Mouse (Mus musculus): ENCODE measurements around the gene BC049715. TPM values are rescaled to one million over a fixed set of nuclear protein-coding genes. Genes with fewer than 3 reads are reported as not detected.

Gene BC049715
- polyA plus RNA-seq, 1 experiment from 2014 or later: 2.3 TPM

DNA sequence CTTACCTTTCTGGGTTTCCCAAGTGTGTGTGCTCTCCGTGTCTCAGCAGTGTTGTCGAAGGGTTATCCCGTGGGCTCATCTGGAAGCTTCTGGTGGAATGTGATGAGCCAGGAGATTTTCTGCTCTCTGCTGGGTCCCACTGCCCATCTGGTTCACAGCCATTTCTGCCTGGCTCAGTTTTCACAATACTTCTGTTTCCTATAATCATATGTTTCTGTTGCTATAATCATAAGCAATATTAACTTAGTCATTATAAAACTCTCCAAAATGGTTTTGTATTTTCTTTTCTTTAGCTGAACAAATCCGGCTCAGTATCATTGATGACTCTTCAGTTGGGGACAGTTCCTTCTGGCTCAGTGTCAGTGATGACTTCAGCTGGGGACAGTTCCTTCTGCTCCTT is 7.9 kb downstream of the BC049715 start, which contains the start of gene Smco3:
Smco3 (minus strand) TSS at position 101 of the 400 bp plus-strand sequence.
- Histone ChIP-seq H3K9me3 (no peaks in the 10 kb centered on the region), H3K27me3 (peaks cover 13% of the 10 kb centered on the region; the same call in 1 of the 2 replicates), H3K36me3 (no peaks in the 10 kb centered on the region), H3K27ac (replicated peaks) (no peak within 1 kb of the TSS), H3K4me1 (no peaks in the 10 kb centered on the region), H3K9ac (replicated peaks) (no peak within 1 kb of the TSS), H3K4me2 (replicated peaks) (no peak within 1 kb of the TSS), H3K4me3 (no peak within 1 kb of the TSS)
- no peak for ATAC-seq (ENCODE audit: low FRiP score, low read depth)
- WGBS: 59% methylated on average over 4 of the region's 4 CpGs

DNA sequence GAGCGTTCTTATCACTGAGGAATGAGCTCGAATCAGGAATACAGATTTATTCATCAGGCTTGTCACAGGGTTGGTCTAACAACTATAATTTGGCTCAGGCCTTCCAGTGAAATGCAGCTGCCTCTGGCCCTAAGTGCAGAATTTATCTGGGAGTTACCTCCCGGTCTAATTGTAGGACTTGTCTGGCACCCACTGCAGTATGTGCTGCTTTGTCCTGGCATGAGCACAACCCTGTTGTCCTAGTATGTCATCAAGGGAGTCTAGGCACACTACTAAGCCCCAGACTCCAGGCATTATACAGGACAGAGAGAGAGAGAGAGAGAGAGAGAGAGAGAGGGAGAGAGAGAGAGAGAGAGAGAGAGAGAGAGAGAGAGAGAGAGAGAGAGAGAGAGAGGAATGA is 9.9 kb downstream of the BC049715 start:
- no peak overlapping the region for H3K9ac ChIP-seq (replicated peaks)

DNA sequence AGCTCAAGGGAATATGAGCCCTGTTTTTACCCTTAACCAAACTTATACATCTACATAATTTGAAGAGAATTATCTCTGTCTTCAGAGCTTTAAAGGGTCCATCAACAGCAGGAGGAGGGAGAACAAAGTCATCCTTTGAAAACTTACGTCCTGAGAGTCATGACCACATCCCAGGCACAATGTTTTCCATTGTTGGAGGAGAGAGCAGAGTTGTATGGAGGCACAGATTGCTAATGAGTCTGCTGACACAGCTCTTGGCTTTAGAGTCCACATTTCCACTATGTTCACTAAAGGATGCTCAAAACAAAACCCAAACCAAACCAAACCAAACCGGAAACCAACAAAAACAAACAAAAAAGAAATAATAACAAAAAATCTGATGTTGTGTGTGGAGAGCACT is 17.5 kb downstream of the BC049715 start:
- Histone ChIP-seq H3K27ac (replicated peaks) (no peak overlapping the region), H3K4me3 (no peak overlapping the region), H3K27me3 (no peaks in the 10 kb centered on the region), H3K4me2 (replicated peaks) (no peak overlapping the region), H3K9me3 (no peaks in the 10 kb centered on the region), H3K36me3 (no peaks in the 10 kb centered on the region), H3K9ac (replicated peaks) (no peak overlapping the region), H3K4me1 (no peaks in the 10 kb centered on the region)
- no peak for ATAC-seq (ENCODE audit: low FRiP score, low read depth)
- WGBS: 68% methylated on average over 2 of the region's 2 CpGs

More for the DNA sequence above, 9.9 kb downstream of the BC049715 start:
- Histone ChIP-seq H3K36me3 (no peaks in the 10 kb centered on the region), H3K4me1 (no peaks in the 10 kb centered on the region), H3K4me2 (replicated peaks) (no peak overlapping the region), H3K4me3 (no peak overlapping the region), H3K27ac (replicated peaks) (no peak overlapping the region), H3K9me3 (no peaks in the 10 kb centered on the region), H3K27me3 (peaks cover 4% of the 10 kb centered on the region; the same call in 1 of the 2 replicates)
- 86% methylated on average over 3 of the region's 3 CpGs for WGBS
- ATAC-seq (ENCODE audit: low FRiP score, low read depth): no peak

DNA sequence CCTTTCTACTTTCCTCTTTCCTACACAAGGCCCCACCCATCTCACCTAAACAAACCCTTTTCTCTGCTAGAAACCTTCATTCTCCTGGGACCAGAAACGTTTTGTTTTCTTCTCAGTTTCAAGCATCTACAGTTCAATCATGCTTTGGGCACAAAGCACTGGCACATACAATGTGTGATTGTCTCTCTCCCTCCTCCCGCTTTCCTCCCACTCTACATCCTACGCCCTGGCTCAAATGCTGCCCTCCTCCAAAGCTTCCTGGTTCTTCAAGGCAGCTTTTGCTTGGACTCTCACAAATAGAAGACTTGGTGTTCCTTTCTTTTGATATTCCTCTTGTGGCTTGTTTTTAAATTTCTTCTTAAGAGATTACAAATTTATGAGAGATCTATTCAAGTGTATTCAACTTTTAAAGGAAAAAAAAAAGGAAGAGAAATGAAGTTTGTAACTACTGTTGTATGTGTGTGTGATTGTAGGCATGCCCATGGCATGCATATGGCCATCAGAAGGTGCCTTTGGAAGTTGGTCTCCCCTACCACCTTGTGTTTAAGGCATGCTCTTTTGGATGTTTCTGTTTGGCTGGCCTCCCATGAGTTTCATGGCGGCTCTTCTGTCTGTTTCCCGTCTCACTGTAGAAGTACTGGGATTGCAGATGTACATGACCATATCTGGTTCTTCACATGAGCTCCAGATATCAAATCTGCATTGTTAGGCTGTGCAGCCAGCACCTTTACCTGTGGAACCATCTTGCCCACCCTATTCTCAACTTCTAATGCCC is 18.5 kb downstream of the BC049715 start:
- Histone ChIP-seq H3K4me3 (no peak overlapping the region), H3K27me3 (no peaks in the 10 kb centered on the region), H3K4me1 (no peaks in the 10 kb centered on the region), H3K9ac (replicated peaks) (no peak overlapping the region), H3K4me2 (replicated peaks) (no peak overlapping the region), H3K9me3 (no peaks in the 10 kb centered on the region), H3K27ac (replicated peaks) (no peak overlapping the region), H3K36me3 (no peaks in the 10 kb centered on the region)
- no peak for ATAC-seq (ENCODE audit: low FRiP score, low read depth)
- 70% methylated on average over 5 of the region's 5 CpGs for WGBS

DNA sequence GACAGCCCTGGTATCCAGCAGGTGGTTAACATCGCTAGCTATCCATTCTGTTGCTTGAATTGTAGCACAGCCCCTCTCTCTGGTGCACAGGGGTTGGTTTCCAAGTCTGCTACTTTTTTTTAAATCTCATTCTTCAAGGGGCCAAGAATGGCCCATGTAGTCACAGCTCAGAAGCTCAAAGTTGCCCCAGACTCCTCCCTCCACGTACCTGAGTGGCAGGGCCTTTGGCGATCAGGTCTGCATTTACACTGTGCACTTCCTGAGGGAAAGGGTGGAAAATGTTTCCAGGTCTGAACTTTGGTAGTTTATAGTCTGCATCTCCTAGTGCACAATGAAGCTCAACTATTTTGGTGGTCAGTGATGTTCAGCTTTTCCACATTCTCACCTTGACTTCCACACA is 19.8 kb downstream of the BC049715 start:
- H3K27ac ChIP-seq (replicated peaks): no peak overlapping the region
- H3K4me3 ChIP-seq: no peak overlapping the region
- no peak overlapping the region for H3K4me2 ChIP-seq (replicated peaks)
- H3K27me3 ChIP-seq: no peaks in the 10 kb centered on the region
- H3K9me3 ChIP-seq: no peaks in the 10 kb centered on the region
- no peaks in the 10 kb centered on the region for H3K4me1 ChIP-seq
- no peak for ATAC-seq (ENCODE audit: low FRiP score, low read depth)
- WGBS: 96% methylated on average over 3 of the region's 3 CpGs
- no peak overlapping the region for H3K9ac ChIP-seq (replicated peaks)
- H3K36me3 ChIP-seq: no peaks in the 10 kb centered on the region

DNA sequence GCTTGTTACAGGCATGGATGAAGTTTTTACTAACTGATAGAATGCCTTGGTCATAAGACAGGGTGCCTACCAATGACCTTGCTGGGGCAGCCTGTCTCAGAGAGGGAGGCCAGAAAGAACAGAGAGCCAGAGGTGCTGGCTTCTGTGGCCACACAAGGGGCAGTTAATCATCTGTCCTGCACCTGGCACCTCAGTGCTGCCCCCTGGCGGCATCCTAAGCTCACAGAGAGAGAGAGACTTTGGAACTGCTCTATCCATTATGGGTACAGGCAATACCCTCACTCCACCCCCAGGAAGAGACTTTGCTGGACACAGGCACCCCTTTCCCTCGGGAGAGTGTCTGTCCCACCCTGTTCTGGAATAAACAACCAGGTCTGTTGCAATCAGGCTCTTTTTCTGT is 20.4 kb downstream of the BC049715 start:
- H3K9me3 ChIP-seq: no peaks in the 10 kb centered on the region
- WGBS: 28% methylated on average over 2 of the region's 2 CpGs
- ATAC-seq (ENCODE audit: low FRiP score, low read depth): no peak

DNA sequence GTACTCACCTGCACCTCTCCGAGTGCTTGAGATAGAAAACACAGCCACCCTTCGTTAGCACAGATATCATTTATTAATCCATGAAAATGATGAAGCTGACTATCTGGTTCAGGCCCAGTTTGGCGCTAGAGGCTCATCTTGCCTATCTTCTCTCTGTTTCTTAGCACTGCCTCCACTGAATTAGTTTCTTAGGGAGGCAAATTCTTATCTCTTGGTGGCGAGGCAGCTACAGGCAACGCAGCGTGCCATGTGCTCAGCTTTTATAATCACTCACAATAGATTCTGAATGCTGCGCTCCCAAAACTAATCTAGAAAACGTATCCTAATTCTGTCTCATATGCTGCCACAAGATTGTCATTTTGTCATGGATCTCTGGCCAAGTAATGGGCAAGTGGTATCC is 21.0 kb downstream of the BC049715 start:
- Histone ChIP-seq H3K9ac (replicated peaks) (no peak overlapping the region), H3K4me2 (replicated peaks) (no peak overlapping the region), H3K27ac (replicated peaks) (no peak overlapping the region), H3K4me3 (no peak overlapping the region), H3K9me3 (no peaks in the 10 kb centered on the region), H3K36me3 (no peaks in the 10 kb centered on the region), H3K4me1 (no peaks in the 10 kb centered on the region; the same call in 1 of the 2 replicates), H3K27me3 (no peaks in the 10 kb centered on the region)
- WGBS: 86% methylated on average over 8 of the region's 8 CpGs
- ATAC-seq (ENCODE audit: low FRiP score, low read depth): no peak

More for the DNA sequence above, 20.4 kb downstream of the BC049715 start:
- H3K27ac ChIP-seq (replicated peaks): no peak overlapping the region
- H3K36me3 ChIP-seq: no peaks in the 10 kb centered on the region
- H3K4me1 ChIP-seq: no peaks in the 10 kb centered on the region; the same call in 1 of the 2 replicates
- no peak overlapping the region for H3K9ac ChIP-seq (replicated peaks)
- H3K27me3 ChIP-seq: no peaks in the 10 kb centered on the region
- H3K4me3 ChIP-seq: no peak overlapping the region
- H3K4me2 ChIP-seq (replicated peaks): no peak overlapping the region

DNA sequence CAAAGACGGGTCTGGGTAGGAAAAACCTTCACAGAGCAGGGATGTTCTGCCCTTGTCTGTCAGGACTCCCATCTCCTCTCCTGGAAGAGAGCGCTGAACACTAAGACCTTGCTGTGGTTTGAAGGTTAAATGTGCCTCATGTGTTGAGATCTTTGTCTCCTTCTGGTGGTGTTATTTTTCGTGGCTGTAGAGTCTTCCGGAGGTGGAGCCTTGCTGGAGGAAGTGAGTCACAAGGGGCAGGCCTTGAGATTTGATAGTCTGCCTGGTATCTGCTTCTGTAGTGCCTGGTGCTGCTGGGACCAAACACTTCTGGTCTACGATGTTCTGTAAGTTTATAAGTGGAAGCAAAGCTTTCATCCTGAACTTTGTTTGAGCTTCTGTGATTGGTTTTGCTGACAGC is 21.5 kb downstream of the BC049715 start:
- Histone ChIP-seq H3K36me3 (no peaks in the 10 kb centered on the region), H3K9me3 (no peaks in the 10 kb centered on the region), H3K4me1 (no peaks in the 10 kb centered on the region; the same call in 1 of the 2 replicates), H3K27ac (replicated peaks) (no peak overlapping the region), H3K4me3 (no peak overlapping the region), H3K9ac (replicated peaks) (no peak overlapping the region), H3K27me3 (no peaks in the 10 kb centered on the region), H3K4me2 (replicated peaks) (no peak overlapping the region)
- no peak for ATAC-seq (ENCODE audit: low FRiP score, low read depth)
- WGBS: 92% methylated on average over 5 of the region's 5 CpGs

DNA sequence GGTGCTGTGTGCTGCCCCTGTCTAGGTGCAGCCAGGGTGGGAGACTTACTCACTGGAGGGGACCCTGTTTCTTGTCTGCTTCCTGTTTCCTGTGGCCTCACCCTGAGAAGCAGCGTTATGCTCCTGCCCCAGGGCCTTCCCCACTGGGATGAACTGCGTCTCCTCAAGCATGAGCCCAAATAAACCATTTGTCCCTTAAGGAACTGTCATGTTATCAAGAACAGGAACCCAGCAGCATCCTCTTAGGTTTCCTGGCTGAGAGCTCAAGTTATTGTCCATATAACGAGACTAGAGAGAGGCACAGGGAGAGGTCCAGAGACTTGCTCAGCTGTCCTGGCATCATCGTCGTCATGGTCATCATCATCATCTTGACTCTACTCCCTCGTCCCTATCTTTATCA is 22.8 kb downstream of the BC049715 start:
- H3K27ac ChIP-seq (replicated peaks): no peak overlapping the region
- 86% methylated on average over 6 of the region's 6 CpGs for WGBS
- no peak for ATAC-seq (ENCODE audit: low FRiP score, low read depth)

DNA sequence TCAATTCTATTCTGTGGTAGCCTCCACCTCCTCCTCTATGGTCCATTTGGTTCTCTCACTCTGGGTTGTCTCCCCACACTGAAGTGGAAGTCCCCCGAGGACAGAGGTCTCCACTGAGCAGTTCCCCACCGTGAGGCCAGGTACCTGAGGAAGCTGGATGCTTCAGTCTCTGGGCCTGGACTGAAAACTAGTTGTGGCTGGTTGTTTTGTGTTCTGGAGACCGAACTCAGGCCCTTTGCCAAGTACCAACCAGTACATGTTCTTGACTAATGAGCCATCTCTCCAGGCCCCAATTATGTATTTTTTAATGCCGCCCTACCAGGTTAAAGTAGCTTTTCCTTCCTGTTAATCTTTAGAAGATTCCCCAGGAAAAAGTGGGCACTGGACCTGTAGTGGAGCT is 24.9 kb downstream of the BC049715 start:
- no peak overlapping the region for H3K4me3 ChIP-seq
- H3K9me3 ChIP-seq: no peaks in the 10 kb centered on the region
- no peak overlapping the region for H3K4me2 ChIP-seq (replicated peaks)
- WGBS: 87% methylated on average over 4 of the region's 4 CpGs
- H3K27ac ChIP-seq (replicated peaks): no peak overlapping the region
- no peak overlapping the region for H3K9ac ChIP-seq (replicated peaks)
- H3K36me3 ChIP-seq: no peaks in the 10 kb centered on the region
- no peak for ATAC-seq (ENCODE audit: low FRiP score, low read depth)
- no peaks in the 10 kb centered on the region; the same call in 1 of the 2 replicates for H3K4me1 ChIP-seq
- H3K27me3 ChIP-seq: no peaks in the 10 kb centered on the region

More for the DNA sequence above, 22.8 kb downstream of the BC049715 start:
- no peak overlapping the region for H3K4me2 ChIP-seq (replicated peaks)
- H3K4me3 ChIP-seq: no peak overlapping the region
- H3K4me1 ChIP-seq: no peaks in the 10 kb centered on the region; the same call in 1 of the 2 replicates
- H3K9me3 ChIP-seq: no peaks in the 10 kb centered on the region
- no peak overlapping the region for H3K9ac ChIP-seq (replicated peaks)
- no peaks in the 10 kb centered on the region for H3K27me3 ChIP-seq
- no peaks in the 10 kb centered on the region for H3K36me3 ChIP-seq

DNA sequence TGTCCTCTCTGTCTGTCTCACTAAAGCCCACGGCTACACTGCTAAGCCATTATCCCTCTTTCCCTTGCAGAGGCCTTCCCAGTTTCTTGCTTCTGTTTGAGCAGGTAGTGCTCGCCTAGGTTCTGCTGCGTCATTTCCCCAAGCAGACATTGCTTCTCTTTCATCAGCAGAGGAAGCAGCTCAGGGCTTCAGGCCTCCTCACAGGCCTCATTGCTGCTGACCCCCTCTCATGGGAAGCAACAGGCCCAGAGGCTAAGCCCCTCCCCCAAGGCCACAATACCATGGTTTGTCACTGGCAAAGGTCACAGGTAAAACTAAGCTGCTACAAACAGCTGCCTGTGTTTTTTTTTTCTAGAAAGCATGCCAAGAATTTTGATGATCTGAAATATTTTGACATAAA is 25.3 kb downstream of the BC049715 start:
- no peaks in the 10 kb centered on the region for H3K9me3 ChIP-seq
- ATAC-seq (ENCODE audit: low FRiP score, low read depth): no peak
- no peak overlapping the region for H3K4me3 ChIP-seq
- H3K4me2 ChIP-seq (replicated peaks): no peak overlapping the region
- H3K4me1 ChIP-seq: no peaks in the 10 kb centered on the region; the same call in 1 of the 2 replicates
- no peak overlapping the region for H3K9ac ChIP-seq (replicated peaks)
- no peak overlapping the region for H3K27ac ChIP-seq (replicated peaks)
- no peaks in the 10 kb centered on the region for H3K27me3 ChIP-seq
- no peaks in the 10 kb centered on the region for H3K36me3 ChIP-seq
- WGBS: 62% methylated on average over 3 of the region's 3 CpGs

DNA sequence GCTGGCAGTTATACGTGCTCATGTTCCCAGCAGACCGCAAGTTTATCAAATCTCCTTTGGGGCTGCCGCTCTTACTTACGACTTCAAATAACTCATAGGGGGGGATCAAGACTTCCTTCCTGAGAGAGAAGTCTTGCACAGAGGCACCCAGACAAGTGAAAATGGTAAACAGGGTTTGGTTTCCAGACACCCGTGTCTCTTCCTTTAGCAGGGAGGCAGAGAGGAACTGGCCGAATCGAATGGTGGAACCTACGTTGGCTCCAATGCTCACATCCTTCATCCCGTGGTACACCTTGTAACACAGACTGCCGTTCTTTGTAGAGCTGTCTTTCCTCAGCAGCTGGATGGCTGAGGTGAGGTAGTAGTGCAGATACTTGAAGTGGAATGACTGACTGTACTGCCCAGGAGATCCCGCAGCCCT is 26.9 kb downstream of the BC049715 start:
- Histone ChIP-seq H3K27me3 (no peaks in the 10 kb centered on the region), H3K9ac (replicated peaks) (no peak overlapping the region), H3K9me3 (no peaks in the 10 kb centered on the region), H3K27ac (replicated peaks) (no peak overlapping the region), H3K36me3 (no peaks in the 10 kb centered on the region), H3K4me2 (replicated peaks) (no peak overlapping the region), H3K4me1 (no peaks in the 10 kb centered on the region; the same call in 1 of the 2 replicates), H3K4me3 (no peak overlapping the region)
- WGBS: 90% methylated on average over 11 of the region's 11 CpGs
- ATAC-seq (ENCODE audit: low FRiP score, low read depth): no peak

Measured in midbrain, embryonic 12.5 days (tissue).